Mouse (Mus musculus) brown adipose tissue, adult 24 weeks (tissue): ENCODE data around the gene Ttc13. TPM values are rescaled to one million over a fixed set of nuclear protein-coding genes. Genes with fewer than 3 reads are reported as not detected.

Experiments used
- polyA plus RNA-seq: library from polyadenylated mRNA; stranded (reverse); fragments of >200 nt; gene quantifications from 2 replicates; pipeline ENCODE4 v1.2.4, GENCODE M21; 2012; ENCODE audit not compliant: missing spikeins, insufficient read depth, insufficient read length

The Ttc13 gene
- polyA plus RNA-seq, 1 experiment, result 18.6 TPM

Other genes starting within 250 kb of the Ttc13 start
- gene Cog2, start 201.2 kb downstream of the Ttc13 start, polyA plus RNA-seq, result 17.2 and 19.6 TPM in 2 replicates
- 2.4 and 3.2 TPM in 2 replicates for gene Agt, start 152.3 kb downstream of the Ttc13 start, polyA plus RNA-seq
- not detected in 2 replicates for gene Capn9, start 145.9 kb downstream of the Ttc13 start, polyA plus RNA-seq
- gene 2310022B05Rik, start 58.6 kb downstream of the Ttc13 start, polyA plus RNA-seq, result 7.7 and 10.0 TPM in 2 replicates
- 5.6 and 9.2 TPM in 2 replicates for gene Arv1, start 156 bp upstream of the Ttc13 start, polyA plus RNA-seq
- 0.83 and 1.5 TPM in 2 replicates for gene Fam89a, start 29.8 kb upstream of the Ttc13 start, polyA plus RNA-seq
- 7.1 and 8.0 TPM in 2 replicates for gene Trim67, start 71.1 kb upstream of the Ttc13 start, polyA plus RNA-seq
- gene Gnpat, start 141.1 kb upstream of the Ttc13 start, polyA plus RNA-seq, result 133 and 153 TPM in 2 replicates
- gene 2810004N23Rik, start 141.1 kb upstream of the Ttc13 start, polyA plus RNA-seq, result 12.9 and 17.1 TPM in 2 replicates
- gene Exoc8, start 175.7 kb upstream of the Ttc13 start, polyA plus RNA-seq, result 9.7 and 13.5 TPM in 2 replicates
- gene Sprtn, start 175.9 kb upstream of the Ttc13 start, polyA plus RNA-seq, result 10.2 and 14.9 TPM in 2 replicates
- 134 and 142 TPM in 2 replicates for gene Egln1, start 227.3 kb upstream of the Ttc13 start, polyA plus RNA-seq